Mouse (Mus musculus) lung, postnatal 0 days (tissue): Measurements from ENCODE around the gene Sap30l.

Experiments
- CTCF ChIP-seq: IDR thresholded peaks from 2 replicates; pipeline ENCODE4 v1.5.1; 2016; ENCODE audit warnings: antibody characterized with exemption, mild to moderate bottlenecking
- EP300 ChIP-seq: IDR thresholded peaks from 2 replicates; pipeline ENCODE4 v1.6.1; 2016; ENCODE audit warnings: antibody characterized with exemption, mild to moderate bottlenecking, control low read depth

GRCm38 (mm10) chr11:57835931-57836330, 34.5 kb downstream of the Sap30l start:
- TF ChIP-seq CTCF (no peak), EP300 (no peak)
